Mouse (Mus musculus): ENCODE data around the gene Tlcd2.
A peak's percentile ranks its signal among the peaks of the same experiment; 100 is the strongest.

Tlcd2 gene

GRCm38 (mm10) chr11:75519834-75520633 lies 58.5 kb downstream of the Tlcd2 start:
- peak; percentile 21 for DNase-seq (ENCODE audit: low spot score)

Data from retina, embryonic 14.5 days (tissue).